Mouse (Mus musculus) forebrain, postnatal 0 days (tissue): Measurements from ENCODE around the gene Thoc6. TPM values are rescaled to one million over a fixed set of nuclear protein-coding genes. Genes with fewer than 3 reads are reported as not detected.
A peak's percentile ranks its signal among the peaks of the same experiment; 100 is the strongest.

Source experiments
- ATAC-seq: fragments of 200-750 bp; cut with Nextera tagmentation; 2 replicates; pipeline ENCODE4 v1.8.0; 2017; ENCODE audit warnings: mild to moderate bottlenecking, moderate library complexity
- DNase-seq: peaks from one replicate; pipeline ENCODE4 v3.0.0-alpha.2; 2015
- H3K27ac ChIP-seq: fragments of 300-500 bp; sonication (generic); 2 replicates; pipeline ENCODE4 v1.5.1; 2014; ENCODE audit warnings: low read depth, mild to moderate bottlenecking, antibody characterized with exemption, low read length, moderate library complexity, mixed read lengths
- H3K27me3 ChIP-seq: fragments of 300-500 bp; sonication (generic); 2 replicates; pipeline ENCODE4 v1.6.1; 2014; ENCODE audit warnings: mild to moderate bottlenecking, low read length, mixed read lengths; ENCODE audit not compliant: insufficient read depth
- H3K36me3 ChIP-seq: fragments of 300-500 bp; sonication (generic); 2 replicates; pipeline ENCODE4 v1.6.1; 2014; ENCODE audit warnings: mild to moderate bottlenecking, moderate library complexity; ENCODE audit not compliant: insufficient read depth
- H3K4me1 ChIP-seq: fragments of 300-500 bp; sonication (generic); 2 replicates; pipeline ENCODE4 v1.6.1; 2014; ENCODE audit warnings: antibody characterized with exemption; ENCODE audit not compliant: insufficient read depth
- H3K4me2 ChIP-seq: fragments of 300-500 bp; sonication (generic); 2 replicates; pipeline ENCODE4 v1.6.1; 2014; ENCODE audit warnings: low read depth, mild to moderate bottlenecking, moderate library complexity
- H3K4me3 ChIP-seq: fragments of 300-500 bp; sonication (generic); 2 replicates; pipeline ENCODE4 v1.5.1; 2014; ENCODE audit warnings: low read depth, low read length, mixed read lengths
- H3K9ac ChIP-seq: fragments of 300-500 bp; sonication (generic); 2 replicates; pipeline ENCODE4 v1.6.1; 2014; ENCODE audit warnings: mild to moderate bottlenecking
- H3K9me3 ChIP-seq: fragments of 300-500 bp; sonication (generic); 2 replicates; pipeline ENCODE4 v1.6.1; 2016; ENCODE audit warnings: low read length
- CTCF ChIP-seq: sonication (generic); IDR thresholded peaks from 2 replicates; pipeline ENCODE4 v1.5.1; 2016; ENCODE audit warnings: antibody characterized with exemption, control low read depth, low read depth
- WGBS: fragments of 180-500 bp; shearing (Covaris S2); extraction: QIAGEN DNeasy Blood & Tissue Kit; methylation state at CpG from one replicate; pipeline ENCODE4 v1.1.7; 2014; 5-methylcytosine and 5-hydroxymethylcytosine counted together
- polyA plus RNA-seq: library from polyadenylated mRNA; unstranded; fragments of >200 nt; fragmentation: Nextera tagmentation; extraction: Ambion mirVana; gene quantifications from 2 replicates; pipeline ENCODE4 v1.2.1, GENCODE M21; 2015
- total RNA-seq: library from RNA; depleted of rRNA; stranded (reverse); fragments of >200 nt; gene quantifications from 2 replicates; pipeline ENCODE4 v1.2.3, GENCODE M21; 2014; rRNA removed

Thoc6 gene
- total and polyA plus RNA-seq, 2 experiments from 2014 or later, result 14.7 to 18.0 TPM

GRCm38 (mm10) chr17:23631241-23631640, 42.4 kb downstream of the Thoc6 start:
- Histone ChIP-seq H3K27me3 (no peaks in the 10 kb centered on the region), H3K4me1 (no peaks in the 10 kb centered on the region), H3K4me2 (no peak overlapping the region), H3K27ac (no peak overlapping the region), H3K9ac (no peak overlapping the region), H3K36me3 (no peaks in the 10 kb centered on the region), H3K4me3 (no peak overlapping the region), H3K9me3 (no peaks in the 10 kb centered on the region)
- WGBS, result 87% methylated on average over 8 of the region's 8 CpGs
- no peak for DNase-seq
- TF ChIP-seq CTCF, result no peak
- no peak for ATAC-seq

DNA sequence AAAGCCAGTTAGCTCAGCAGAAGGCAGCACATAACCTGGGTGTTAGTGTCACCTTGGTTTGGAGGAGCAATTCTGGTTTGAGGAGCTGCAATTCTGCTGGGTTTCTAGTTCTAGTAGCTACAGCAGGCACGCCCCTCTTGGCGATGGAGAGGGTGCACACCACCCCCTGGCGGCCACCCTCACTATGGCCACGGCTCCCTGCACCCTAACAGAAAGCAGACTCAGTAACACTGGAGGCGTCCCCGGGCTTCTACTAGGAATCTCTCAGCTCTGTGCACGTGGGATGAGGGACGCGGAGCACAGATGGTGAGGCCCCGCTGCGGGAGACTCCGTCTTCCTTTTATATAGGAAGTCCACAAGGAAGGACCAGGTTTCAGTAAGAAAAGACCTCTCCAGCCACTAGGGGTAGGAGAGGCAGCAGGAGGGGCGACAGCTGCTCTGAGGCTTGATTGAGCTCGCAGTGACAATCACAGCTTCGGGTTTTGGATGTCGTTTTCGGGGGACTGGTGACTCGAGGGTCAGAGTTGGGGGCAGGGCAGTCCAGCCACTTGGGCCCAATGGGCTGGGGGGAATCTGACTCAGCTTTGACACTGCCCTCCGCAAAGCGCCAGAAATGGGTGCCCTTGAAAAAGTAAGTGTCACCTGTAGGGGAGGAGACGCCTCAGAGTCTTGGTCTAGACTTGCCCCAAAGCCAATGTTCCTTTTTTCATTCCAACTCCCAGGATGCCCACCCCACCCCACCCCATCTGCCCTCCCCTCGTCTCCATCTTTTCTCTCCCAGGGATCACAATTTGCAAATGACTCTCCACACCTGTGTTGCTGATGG, 43.3 kb downstream of the Thoc6 start:
- ATAC-seq (peak; percentile 96), DNase-seq (peak; percentile 67)
- Histone ChIP-seq H3K36me3 (no peaks in the 10 kb centered on the region), H3K9me3 (no peaks in the 10 kb centered on the region), H3K4me1 (no peaks in the 10 kb centered on the region), H3K9ac (peak overlapping the region; percentile 35), H3K4me2 (peak overlapping the region; percentile 39), H3K27ac (no peak overlapping the region), H3K27me3 (no peaks in the 10 kb centered on the region), H3K4me3 (peak overlapping the region; percentile 18)
- 17% methylated on average over 22 of the region's 22 CpGs for WGBS
- TF ChIP-seq CTCF, result peak; percentile 80

GRCm38 (mm10) chr17:23627813-23628212, 45.9 kb downstream of the Thoc6 start:
- no peak overlapping the region for H3K4me3 ChIP-seq
- no peak for TF ChIP-seq CTCF
- no peak overlapping the region for H3K27ac ChIP-seq
- H3K27me3 ChIP-seq, result no peaks in the 10 kb centered on the region
- ATAC-seq, result no peak
- no peaks in the 10 kb centered on the region for H3K9me3 ChIP-seq
- H3K9ac ChIP-seq, result no peak overlapping the region
- 34% methylated on average over 7 of the region's 7 CpGs for WGBS
- H3K4me2 ChIP-seq, result no peak overlapping the region
- H3K36me3 ChIP-seq, result no peaks in the 10 kb centered on the region
- H3K4me1 ChIP-seq, result no peaks in the 10 kb centered on the region
- no peak for DNase-seq

- WGBS, result 88% methylated on average over 7 of the region's 7 CpGs
- no peaks in the 10 kb centered on the region for H3K36me3 ChIP-seq
- H3K4me1 ChIP-seq, result no peaks in the 10 kb centered on the region
Observed at GRCm38 (mm10) chr17:23620351-23620750, 53.3 kb downstream of the Thoc6 start.

More at GRCm38 (mm10) chr17:23620351-23620750, 53.3 kb downstream of the Thoc6 start:
- H3K9me3 ChIP-seq, result no peaks in the 10 kb centered on the region
- no peak for ATAC-seq
- TF ChIP-seq CTCF, result no peak
- H3K4me2 ChIP-seq, result no peak overlapping the region
- DNase-seq, result no peak
- H3K4me3 ChIP-seq, result no peak overlapping the region
- H3K27me3 ChIP-seq, result no peaks in the 10 kb centered on the region
- H3K27ac ChIP-seq, result no peak overlapping the region
- no peak overlapping the region for H3K9ac ChIP-seq

Other genes starting within 250 kb of the Thoc6 start
- not detected in 2 replicates for gene Vmn2r117, start 194.2 kb downstream of the Thoc6 start, total RNA-seq
- gene Vmn2r117, start 194.2 kb downstream of the Thoc6 start, polyA plus RNA-seq, result not detected in 2 replicates
- gene Zfp213, start 109.6 kb downstream of the Thoc6 start, total RNA-seq, result 16.9 and 18.8 TPM in 2 replicates
- gene Zfp213, start 109.6 kb downstream of the Thoc6 start, polyA plus RNA-seq, result 10.7 and 10.9 TPM in 2 replicates
- gene Zfp13, start 74.4 kb downstream of the Thoc6 start, total RNA-seq, result 43.0 and 47.0 TPM in 2 replicates
- 21.5 and 23.6 TPM in 2 replicates for gene Zfp13, start 74.4 kb downstream of the Thoc6 start, polyA plus RNA-seq
- gene Zscan10, start 73.0 kb downstream of the Thoc6 start, total RNA-seq, result not detected in 2 replicates
- gene Zscan10, start 73.0 kb downstream of the Thoc6 start, polyA plus RNA-seq, result 0.18 and 0.21 TPM in 2 replicates
- 0.31 and 0.48 TPM in 2 replicates for gene Mmp25, start 28.6 kb downstream of the Thoc6 start, total RNA-seq
- 0.91 and 1.1 TPM in 2 replicates for gene Mmp25, start 28.6 kb downstream of the Thoc6 start, polyA plus RNA-seq
- gene Bicdl2, start 13.4 kb downstream of the Thoc6 start, total RNA-seq, result 0.14 TPM in 1 of 2 replicates, not detected in the other
- gene Bicdl2, start 13.4 kb downstream of the Thoc6 start, polyA plus RNA-seq, result 0.12 TPM in 1 of 2 replicates, not detected in the other
- 82.3 and 84.6 TPM in 2 replicates for gene Hcfc1r1, start 286 bp downstream of the Thoc6 start, total RNA-seq
- 198 and 215 TPM in 2 replicates for gene Hcfc1r1, start 286 bp downstream of the Thoc6 start, polyA plus RNA-seq
- 1.4 and 3.9 TPM in 2 replicates for gene Tnfrsf12a, start 3.6 kb upstream of the Thoc6 start, total RNA-seq
- gene Tnfrsf12a, start 3.6 kb upstream of the Thoc6 start, polyA plus RNA-seq, result 2.0 and 3.6 TPM in 2 replicates
- gene Cldn6, start 5.4 kb upstream of the Thoc6 start, total RNA-seq, result 0.31 and 1.8 TPM in 2 replicates
- gene Cldn6, start 5.4 kb upstream of the Thoc6 start, polyA plus RNA-seq, result 0.39 and 0.76 TPM in 2 replicates
- 0.54 TPM in 1 of 2 replicates, not detected in the other for gene Cldn9, start 10.1 kb upstream of the Thoc6 start, total RNA-seq
- 0.25 and 0.62 TPM in 2 replicates for gene Cldn9, start 10.1 kb upstream of the Thoc6 start, polyA plus RNA-seq
- gene 1520401A03Rik, start 48.9 kb upstream of the Thoc6 start, total RNA-seq, result not detected in 2 replicates
- not detected in 2 replicates for gene 1520401A03Rik, start 48.9 kb upstream of the Thoc6 start, polyA plus RNA-seq
- 9.1 and 16.3 TPM in 2 replicates for gene Pkmyt1, start 52.5 kb upstream of the Thoc6 start, total RNA-seq
- gene Pkmyt1, start 52.5 kb upstream of the Thoc6 start, polyA plus RNA-seq, result 14.1 and 14.5 TPM in 2 replicates
- gene Paqr4, start 67.0 kb upstream of the Thoc6 start, total RNA-seq, result 51.9 and 54.9 TPM in 2 replicates
- gene Paqr4, start 67.0 kb upstream of the Thoc6 start, polyA plus RNA-seq, result 48.8 and 56.9 TPM in 2 replicates
- gene Kremen2, start 72.0 kb upstream of the Thoc6 start, total RNA-seq, result 0.38 and 0.90 TPM in 2 replicates
- gene Kremen2, start 72.0 kb upstream of the Thoc6 start, polyA plus RNA-seq, result 0.23 and 0.82 TPM in 2 replicates
- gene Flywch1, start 97.7 kb upstream of the Thoc6 start, total RNA-seq, result 167 and 189 TPM in 2 replicates
- gene Flywch1, start 97.7 kb upstream of the Thoc6 start, polyA plus RNA-seq, result 117 and 135 TPM in 2 replicates
- 55.0 and 69.2 TPM in 2 replicates for gene Flywch2, start 112.2 kb upstream of the Thoc6 start, total RNA-seq
- 77.4 and 79.2 TPM in 2 replicates for gene Flywch2, start 112.2 kb upstream of the Thoc6 start, polyA plus RNA-seq
- 106 and 147 TPM in 2 replicates for gene Srrm2, start 116.7 kb upstream of the Thoc6 start, total RNA-seq
- gene Srrm2, start 116.7 kb upstream of the Thoc6 start, polyA plus RNA-seq, result 218 and 384 TPM in 2 replicates
- gene Elob, start 155.3 kb upstream of the Thoc6 start, total RNA-seq, result 1,186 and 1,488 TPM in 2 replicates
- gene Elob, start 155.3 kb upstream of the Thoc6 start, polyA plus RNA-seq, result 1,394 and 1,814 TPM in 2 replicates
- gene Prss33, start 162.2 kb upstream of the Thoc6 start, total RNA-seq, result not detected in 2 replicates
- not detected in 2 replicates for gene Prss33, start 162.2 kb upstream of the Thoc6 start, polyA plus RNA-seq
- gene Prss32, start 170.0 kb upstream of the Thoc6 start, total RNA-seq, result 0.57 TPM in 1 of 2 replicates, not detected in the other
- gene Prss32, start 170.0 kb upstream of the Thoc6 start, polyA plus RNA-seq, result 0.20 and 0.30 TPM in 2 replicates
- 0.31 and 1.0 TPM in 2 replicates for gene Prss41, start 170.3 kb upstream of the Thoc6 start, total RNA-seq
- gene Prss41, start 170.3 kb upstream of the Thoc6 start, polyA plus RNA-seq, result 1.0 and 1.3 TPM in 2 replicates
- not detected in 2 replicates for gene Prss21, start 194.2 kb upstream of the Thoc6 start, total RNA-seq
- not detected in 2 replicates for gene Prss21, start 194.2 kb upstream of the Thoc6 start, polyA plus RNA-seq
- not detected in 2 replicates for gene Dcpp1, start 207.0 kb upstream of the Thoc6 start, total RNA-seq
- not detected in 2 replicates for gene Dcpp1, start 207.0 kb upstream of the Thoc6 start, polyA plus RNA-seq
- gene Dcpp2, start 207.0 kb upstream of the Thoc6 start, total RNA-seq, result not detected in 2 replicates
- not detected in 2 replicates for gene Dcpp2, start 207.0 kb upstream of the Thoc6 start, polyA plus RNA-seq
- gene Dcpp3, start 243.6 kb upstream of the Thoc6 start, total RNA-seq, result not detected in 2 replicates
- gene Dcpp3, start 243.6 kb upstream of the Thoc6 start, polyA plus RNA-seq, result not detected in 2 replicates